Mouse (Mus musculus) ES-E14 (cell line): ENCODE measurements at regions not wholly inside any gene's neighbourhood (a gene's known extent, or its start where the extent isn't known, plus 50 kb on each side); places are given as distances from the start of the nearest gene placed in this dataset.

ENCODE experiments used
- CHD2 ChIP-seq: IDR thresholded peaks from 2 replicates; pipeline ENCODE4 v1.6.1; 2014; ENCODE audit warnings: mild to moderate bottlenecking, low read depth, low read length, inconsistent platforms
- MAFK ChIP-seq: IDR thresholded peaks from 2 replicates; pipeline ENCODE4 v1.6.1; 2014; ENCODE audit warnings: mild to moderate bottlenecking, low read depth, low read length, inconsistent platforms; ENCODE audit not compliant: insufficient read depth
- ZC3H11A ChIP-seq: IDR thresholded peaks from 2 replicates; pipeline ENCODE4 v1.6.1; 2012; ENCODE audit warnings: low read depth, mild to moderate bottlenecking, inconsistent platforms, low read length, borderline replicate concordance

DNA sequence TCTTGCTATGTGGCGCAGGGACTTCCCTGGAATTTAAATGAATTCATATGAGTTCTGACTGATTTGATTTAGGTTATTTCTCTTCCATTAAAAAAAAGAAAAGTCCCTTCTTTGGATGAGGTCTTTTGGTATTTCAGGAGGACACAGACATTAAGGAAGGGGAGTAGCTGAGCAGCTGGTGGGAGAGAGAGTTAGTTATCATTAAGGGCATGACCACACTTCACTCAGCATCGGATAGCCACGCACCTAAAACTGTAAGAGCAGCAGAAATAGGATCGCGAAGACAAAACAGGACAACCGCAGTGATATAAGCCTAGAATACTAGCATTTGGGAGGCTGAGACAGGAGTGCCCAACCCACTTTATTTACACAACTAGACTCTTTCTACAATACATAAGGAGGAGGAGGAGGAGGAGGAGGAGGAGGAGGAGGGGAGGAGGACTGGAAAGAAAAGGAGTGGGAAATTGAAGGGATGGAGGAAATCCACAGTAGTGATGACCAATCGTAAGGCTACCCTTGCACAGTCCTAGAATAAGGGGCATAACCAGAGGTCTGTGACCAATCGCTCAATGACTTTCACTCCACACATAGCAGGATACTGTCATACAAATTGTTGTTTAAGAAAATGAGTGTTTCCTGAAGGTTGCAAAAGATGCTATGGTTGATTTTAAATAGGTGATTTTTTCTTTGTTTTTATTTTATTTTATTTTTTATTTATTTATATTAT is 241.5 kb downstream of the Lipi start:
- TF ChIP-seq ZC3H11A (no peak), MAFK (no peak), CHD2 (no peak)
